Mouse (Mus musculus) cortical plate, adult 2 months (tissue): ENCODE data around the gene Kif3c. TPM values are rescaled to one million over a fixed set of nuclear protein-coding genes. Genes with fewer than 3 reads are reported as not detected.

Experiments
- H3K27ac ChIP-seq: fragments of 200-500 bp; 2 replicates; pipeline ENCODE4 v1.5.1; 2012; ENCODE audit warnings: low read length, control low read depth, inconsistent platforms; ENCODE audit not compliant: insufficient read depth
- H3K4me1 ChIP-seq: fragments of 200-500 bp; 2 replicates; pipeline ENCODE4 v1.6.1; 2011; ENCODE audit warnings: low read length; ENCODE audit not compliant: control insufficient read depth, insufficient read depth
- H3K4me3 ChIP-seq: fragments of 200-500 bp; 2 replicates; pipeline ENCODE4 v1.5.1; 2011; ENCODE audit warnings: mild to moderate bottlenecking, low read length, control low read depth; ENCODE audit not compliant: insufficient read depth
- CTCF ChIP-seq: fragments of 200-500 bp; IDR thresholded peaks from 2 replicates; pipeline ENCODE4 v1.5.1; 2011; ENCODE audit warnings: mild to moderate bottlenecking, control low read depth, low read length; ENCODE audit not compliant: insufficient read depth; ENCODE audit errors: extremely low read depth
- POLR2A ChIP-seq: fragments of 200-500 bp; IDR thresholded peaks from 2 replicates; pipeline ENCODE4 v1.6.1; 2011; ENCODE audit warnings: mild to moderate bottlenecking, low read length, control low read depth; ENCODE audit not compliant: insufficient read depth; ENCODE audit errors: extremely low read depth
- polyA plus RNA-seq: library from polyadenylated mRNA; depleted of rRNA; stranded (reverse); fragments of >200 nt; gene quantifications from 2 replicates; pipeline ENCODE4 v1.2.3, GENCODE M21; 2012; rRNA removed

The Kif3c gene
- polyA plus RNA-seq, 1 experiment: 130 TPM

DNA sequence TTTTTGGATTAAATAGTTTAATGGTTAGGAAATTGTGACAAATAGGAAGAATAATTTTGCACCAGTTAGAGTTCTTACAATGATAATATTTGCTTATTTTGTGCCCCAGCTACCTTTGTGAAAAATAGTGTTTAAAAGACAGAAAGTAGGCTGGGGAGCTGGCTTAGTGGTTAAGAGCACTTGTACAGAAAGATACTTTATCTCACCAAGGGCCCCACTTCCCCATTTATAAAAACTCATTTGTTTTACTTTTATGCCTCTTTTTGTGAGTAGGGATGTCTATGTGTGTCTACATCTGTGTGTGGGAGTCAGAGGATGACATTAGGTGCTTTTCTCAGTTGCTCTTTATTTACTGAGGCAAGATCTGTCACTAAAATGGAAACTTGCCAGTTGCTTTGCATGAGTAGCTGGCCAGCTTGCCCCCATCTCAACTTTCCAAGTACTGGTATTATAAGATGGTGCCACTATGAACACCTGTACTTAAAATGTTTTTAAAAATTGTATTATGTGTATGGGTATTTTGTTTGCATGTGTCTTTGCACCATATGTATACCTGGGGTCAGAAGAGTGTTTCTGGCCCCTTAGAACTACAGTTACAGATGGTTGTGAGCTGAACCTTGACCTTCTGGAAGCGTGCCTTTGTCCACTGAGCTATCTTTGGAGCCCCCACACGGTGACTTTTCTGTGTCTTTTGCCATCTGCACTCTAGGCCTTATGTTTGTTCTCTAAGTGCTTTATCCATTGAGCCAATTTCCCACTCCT is 64.9 kb downstream of the Kif3c start:
- Histone ChIP-seq H3K27ac (no peak overlapping the region), H3K4me1 (no peaks in the 10 kb centered on the region), H3K4me3 (no peak overlapping the region)
- no peak for TF ChIP-seq CTCF
- no peak for TF ChIP-seq POLR2A

GRCm38 (mm10) chr12:3430443-3430753 is 65.5 kb downstream of the Kif3c start:
- Histone ChIP-seq H3K27ac (no peak overlapping the region), H3K4me1 (no peaks in the 10 kb centered on the region)
- no peak for TF ChIP-seq CTCF
- no peak for TF ChIP-seq POLR2A

DNA sequence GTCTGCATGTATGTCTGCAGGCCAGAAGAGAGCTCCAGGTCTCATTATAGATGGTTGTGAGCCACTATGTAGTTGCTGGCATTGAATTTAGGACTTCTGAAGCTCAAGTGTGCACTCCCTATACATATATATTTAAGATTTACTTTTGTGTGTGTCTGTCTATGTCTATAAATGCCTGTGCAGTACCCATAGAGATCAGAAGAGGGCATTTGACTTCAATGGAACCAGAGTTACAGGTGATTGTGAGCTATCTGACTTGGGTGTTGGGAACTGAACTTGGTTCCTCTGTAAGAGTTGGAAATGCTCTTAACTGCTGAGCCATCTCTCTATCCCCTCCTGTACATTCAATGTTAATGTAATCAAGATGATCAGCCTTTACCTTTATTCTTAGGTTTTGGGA is 66.1 kb downstream of the Kif3c start:
- H3K4me1 ChIP-seq: no peaks in the 10 kb centered on the region
- no peak overlapping the region for H3K4me3 ChIP-seq
- TF ChIP-seq POLR2A: no peak
- no peak overlapping the region for H3K27ac ChIP-seq

More at GRCm38 (mm10) chr12:3430443-3430753, 65.5 kb downstream of the Kif3c start:
- no peak overlapping the region for H3K4me3 ChIP-seq

DNA sequence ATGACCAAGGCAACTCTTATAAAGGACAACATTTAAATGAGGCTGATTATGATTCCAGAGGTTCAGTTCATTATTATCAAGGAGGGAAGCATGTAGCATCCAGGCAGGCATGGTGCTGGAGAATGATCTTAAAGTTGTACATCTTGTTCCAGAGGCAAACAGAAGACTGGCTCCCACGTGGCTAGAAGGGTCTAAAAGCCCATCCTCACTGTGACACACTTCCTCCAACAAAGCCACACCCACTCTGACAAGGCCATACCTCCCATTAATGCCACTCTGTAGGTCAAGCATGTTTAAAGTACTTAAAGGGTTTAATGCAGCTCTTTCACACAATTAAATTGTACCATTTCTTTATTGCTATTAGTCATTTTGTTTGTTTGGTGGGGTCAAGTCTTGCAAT is 68.8 kb downstream of the Kif3c start:
- Histone ChIP-seq H3K4me1 (no peaks in the 10 kb centered on the region), H3K27ac (no peak overlapping the region), H3K4me3 (no peak overlapping the region)
- TF ChIP-seq POLR2A (no peak), CTCF (no peak)

GRCm38 (mm10) chr12:3436446-3436845 is 71.5 kb downstream of the Kif3c start:
- Histone ChIP-seq H3K27ac (no peak overlapping the region), H3K4me3 (no peak overlapping the region), H3K4me1 (no peaks in the 10 kb centered on the region)
- TF ChIP-seq CTCF (no peak), POLR2A (no peak)

DNA sequence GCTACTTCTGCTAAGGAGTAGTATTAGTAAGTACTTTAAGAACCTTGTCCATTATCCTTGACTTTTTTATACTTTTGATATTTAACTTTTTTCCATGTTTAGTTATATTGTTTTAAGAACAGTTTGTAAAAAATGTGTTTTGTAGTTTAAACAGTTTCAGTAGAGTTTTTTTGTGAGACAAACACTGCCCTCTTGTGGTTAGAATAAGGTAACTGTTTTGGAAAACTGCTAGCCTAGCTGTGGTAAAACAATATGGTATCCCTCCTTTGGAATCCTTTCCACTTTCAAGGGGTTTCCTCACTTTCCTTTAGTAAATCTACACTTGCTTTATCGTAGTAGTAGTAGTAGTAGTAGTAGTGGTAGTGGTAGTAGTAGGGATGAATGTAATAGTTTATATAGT is 72.9 kb downstream of the Kif3c start:
- TF ChIP-seq POLR2A: no peak
- TF ChIP-seq CTCF: no peak
- Histone ChIP-seq H3K27ac (no peak overlapping the region), H3K4me1 (no peaks in the 10 kb centered on the region), H3K4me3 (no peak overlapping the region)

GRCm38 (mm10) chr12:3440916-3441315 is 76.0 kb downstream of the Kif3c start:
- H3K4me1 ChIP-seq: no peaks in the 10 kb centered on the region
- TF ChIP-seq POLR2A (no peak), CTCF (no peak)
- H3K4me3 ChIP-seq: no peak overlapping the region
- no peak overlapping the region for H3K27ac ChIP-seq

GRCm38 (mm10) chr12:3441361-3441760 is 76.4 kb downstream of the Kif3c start:
- TF ChIP-seq POLR2A (no peak), CTCF (no peak)
- Histone ChIP-seq H3K4me3 (no peak overlapping the region), H3K4me1 (no peaks in the 10 kb centered on the region), H3K27ac (no peak overlapping the region)

DNA sequence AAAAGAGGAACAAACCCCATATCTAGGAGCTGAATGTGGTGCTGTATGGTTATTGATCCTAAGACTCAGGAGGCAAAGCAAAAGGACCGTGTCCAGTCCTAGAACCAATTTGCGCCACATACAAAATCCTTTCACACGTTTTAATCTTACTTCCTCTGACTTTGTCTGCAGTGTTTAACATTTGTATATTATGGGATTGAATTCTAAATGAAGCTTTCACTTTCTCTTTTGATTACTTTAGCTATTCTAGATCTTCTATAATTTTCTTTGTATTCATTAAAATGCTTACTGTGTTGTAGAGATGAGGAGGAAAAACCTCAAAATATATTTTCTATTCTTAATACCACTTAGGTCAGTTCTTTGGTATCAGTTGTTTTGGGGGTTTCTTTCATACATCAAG is 88.6 kb downstream of the Kif3c start:
- TF ChIP-seq POLR2A (no peak), CTCF (no peak)
- no peak overlapping the region for H3K27ac ChIP-seq
- H3K4me1 ChIP-seq: no peaks in the 10 kb centered on the region
- no peak overlapping the region for H3K4me3 ChIP-seq

Other genes with a start within 250 kb of the Kif3c start
- gene Rab10, start 55.2 kb upstream of the Kif3c start, polyA plus RNA-seq: 105 and 108 TPM in 2 replicates
- gene Asxl2, start 61.7 kb downstream of the Kif3c start, polyA plus RNA-seq: 10.2 and 11.0 TPM in 2 replicates
- gene Dtnb, start 207.2 kb downstream of the Kif3c start, polyA plus RNA-seq: 134 and 135 TPM in 2 replicates